Mouse (Mus musculus) limb, embryonic 13.5 days (tissue): ENCODE results near the gene Cage1. TPM values are rescaled to one million over a fixed set of nuclear protein-coding genes. Genes with fewer than 3 reads are reported as not detected.

ENCODE experiments used
- ATAC-seq: fragments of 200-750 bp; cut with Nextera tagmentation; 2 replicates; pipeline ENCODE4 v1.8.0; 2017; ENCODE audit warnings: low read depth, moderate number of reproducible peaks, moderate TSS enrichment; ENCODE audit not compliant: low FRiP score
- H3K27ac ChIP-seq: fragments of 300-500 bp; sonication (generic); 2 replicates; pipeline ENCODE4 v1.5.1; 2015; ENCODE audit warnings: inconsistent platforms, mild to moderate bottlenecking, moderate library complexity
- H3K27me3 ChIP-seq: fragments of 300-500 bp; sonication (generic); 2 replicates; pipeline ENCODE4 v1.6.1; 2015; ENCODE audit warnings: mild to moderate bottlenecking, inconsistent platforms
- H3K36me3 ChIP-seq: fragments of 300-500 bp; sonication (generic); 2 replicates; pipeline ENCODE4 v1.6.1; 2015; ENCODE audit warnings: inconsistent platforms, mild to moderate bottlenecking, moderate library complexity
- H3K4me1 ChIP-seq: fragments of 300-500 bp; sonication (generic); 2 replicates; pipeline ENCODE4 v1.6.1; 2015; ENCODE audit warnings: inconsistent platforms
- H3K4me2 ChIP-seq: fragments of 300-500 bp; sonication (generic); replicated peaks from 2 replicates; pipeline ENCODE4 v1.6.1; 2015; ENCODE audit warnings: inconsistent platforms, mild to moderate bottlenecking, moderate library complexity
- H3K4me3 ChIP-seq: fragments of 300-500 bp; sonication (generic); 2 replicates; pipeline ENCODE4 v1.5.1; 2015; ENCODE audit warnings: moderate library complexity, mild to moderate bottlenecking, inconsistent platforms
- H3K9ac ChIP-seq: fragments of 300-500 bp; sonication (generic); 2 replicates; pipeline ENCODE4 v1.6.1; 2015; ENCODE audit warnings: mild to moderate bottlenecking, inconsistent platforms
- H3K9me3 ChIP-seq: fragments of 300-500 bp; sonication (generic); 2 replicates; pipeline ENCODE4 v1.6.1; 2016; ENCODE audit warnings: inconsistent platforms
- WGBS: fragments of 180-500 bp; shearing (Covaris S2); methylation state at CpG from one replicate; pipeline ENCODE4 v1.1.7; 2015; 5-methylcytosine and 5-hydroxymethylcytosine counted together
- polyA plus RNA-seq: library from polyadenylated mRNA; unstranded; fragments of >200 nt; fragmentation: Nextera tagmentation; extraction: Ambion mirVana; gene quantifications from 2 replicates; pipeline ENCODE4 v1.2.1, GENCODE M21; 2015

Cage1 gene
- polyA plus RNA-seq, 1 experiment from 2014 or later, result 1.3 TPM

DNA sequence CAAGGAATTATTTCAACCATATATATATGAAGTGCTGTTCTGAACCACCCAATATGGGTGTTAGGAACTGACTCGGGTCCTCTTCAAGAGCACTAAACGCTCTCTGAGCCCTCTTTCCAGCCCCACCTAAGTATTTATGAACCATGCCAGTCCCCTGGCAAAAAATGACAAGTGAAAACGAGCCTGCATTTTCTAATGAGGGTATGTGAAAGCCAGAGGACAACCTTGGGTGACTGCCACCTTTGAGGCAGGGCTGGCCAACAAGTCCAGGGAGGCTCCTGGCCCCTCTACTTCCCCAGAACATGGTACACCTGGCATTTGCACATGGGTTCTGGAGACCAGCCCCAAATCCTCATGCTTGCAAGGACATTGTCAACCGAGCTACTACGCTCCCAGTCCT is 62.1 kb downstream of the Cage1 start:
- H3K9me3 ChIP-seq, result no peaks in the 10 kb centered on the region
- 81% methylated on average over 5 of the region's 5 CpGs for WGBS
- ATAC-seq, result no peak; the same call in 1 of the 2 replicates

DNA sequence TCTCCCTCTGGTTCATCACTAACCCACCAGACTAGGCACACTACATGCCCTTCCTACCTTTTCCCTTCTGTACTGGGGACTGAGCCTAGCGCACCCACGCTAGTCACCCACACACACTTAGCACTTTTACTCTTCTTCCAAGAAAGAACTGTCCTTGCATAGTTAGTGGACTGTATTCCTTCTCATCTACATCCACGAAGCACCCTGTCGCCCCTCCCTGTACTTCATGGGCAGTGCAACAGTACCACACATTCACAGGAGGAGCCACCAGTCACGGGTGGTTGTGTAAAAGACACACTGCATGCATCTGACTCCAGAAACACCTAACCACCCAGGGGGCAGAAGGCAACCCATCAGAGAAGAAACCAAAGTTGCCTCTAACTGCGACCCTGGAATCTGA is 62.8 kb downstream of the Cage1 start:
- no peak overlapping the region for H3K27ac ChIP-seq
- WGBS, result 89% methylated on average over 6 of the region's 6 CpGs
- peaks cover 25% of the 10 kb centered on the region for H3K36me3 ChIP-seq
- H3K4me3 ChIP-seq, result no peak overlapping the region
- no peak for ATAC-seq
- 0 out of 2 replicates have a peak, but pooled peaks cover 6% of the 10 kb centered on the region for H3K4me1 ChIP-seq
- H3K27me3 ChIP-seq, result no peaks in the 10 kb centered on the region
- no peak overlapping the region for H3K9ac ChIP-seq
- H3K4me2 ChIP-seq, result no peak overlapping the region
- no peaks in the 10 kb centered on the region for H3K9me3 ChIP-seq

More for the DNA sequence above, 62.1 kb downstream of the Cage1 start:
- H3K4me1 ChIP-seq, result 0 out of 2 replicates have a peak, but pooled peaks cover 6% of the 10 kb centered on the region
- H3K9ac ChIP-seq, result no peak overlapping the region
- H3K36me3 ChIP-seq, result peaks cover 31% of the 10 kb centered on the region
- no peak overlapping the region for H3K27ac ChIP-seq
- H3K4me3 ChIP-seq, result no peak overlapping the region
- H3K4me2 ChIP-seq, result no peak overlapping the region
- no peaks in the 10 kb centered on the region for H3K27me3 ChIP-seq

- ATAC-seq, result no peak
- WGBS, result 77% methylated on average over 11 of the region's 11 CpGs
- no peak overlapping the region for H3K27ac ChIP-seq
- no peak overlapping the region for H3K9ac ChIP-seq
- no peaks in the 10 kb centered on the region for H3K27me3 ChIP-seq
- no peaks in the 10 kb centered on the region for H3K9me3 ChIP-seq
- no peaks in the 10 kb centered on the region; the same call in 1 of the 2 replicates for H3K36me3 ChIP-seq
- no peak overlapping the region for H3K4me3 ChIP-seq
- H3K4me2 ChIP-seq, result no peak overlapping the region
- H3K4me1 ChIP-seq, result peaks cover 22% of the 10 kb centered on the region
Measured at GRCm38 (mm10) chr13:37970887-37971530, 65.9 kb downstream of the Cage1 start.

DNA sequence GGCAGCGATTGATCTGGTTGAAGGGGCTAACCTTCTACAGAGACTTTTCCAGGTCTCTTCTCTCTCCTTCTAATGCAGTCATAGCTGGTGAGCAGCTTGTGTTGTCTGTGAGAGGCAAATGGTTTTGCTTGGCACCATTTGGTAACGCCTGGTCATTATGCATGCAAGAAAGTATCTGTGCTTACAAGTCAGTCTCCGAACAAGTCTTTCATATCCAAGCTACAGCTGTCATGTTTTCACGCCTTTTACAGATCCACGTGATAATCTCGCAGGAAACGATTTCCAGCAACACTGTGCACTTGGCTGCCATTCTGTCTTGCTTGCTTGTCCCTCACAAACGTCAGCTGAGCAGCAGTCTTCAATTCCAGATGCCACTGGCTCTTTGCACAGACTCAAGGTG is 66.9 kb downstream of the Cage1 start:
- Histone ChIP-seq H3K36me3 (no peaks in the 10 kb centered on the region; the same call in 1 of the 2 replicates), H3K27ac (no peak overlapping the region), H3K4me2 (no peak overlapping the region), H3K27me3 (no peaks in the 10 kb centered on the region), H3K9ac (no peak overlapping the region), H3K4me3 (no peak overlapping the region), H3K9me3 (no peaks in the 10 kb centered on the region), H3K4me1 (peaks cover 24% of the 10 kb centered on the region)
- ATAC-seq, result no peak
- WGBS, result 48% methylated on average over 8 of the region's 8 CpGs

DNA sequence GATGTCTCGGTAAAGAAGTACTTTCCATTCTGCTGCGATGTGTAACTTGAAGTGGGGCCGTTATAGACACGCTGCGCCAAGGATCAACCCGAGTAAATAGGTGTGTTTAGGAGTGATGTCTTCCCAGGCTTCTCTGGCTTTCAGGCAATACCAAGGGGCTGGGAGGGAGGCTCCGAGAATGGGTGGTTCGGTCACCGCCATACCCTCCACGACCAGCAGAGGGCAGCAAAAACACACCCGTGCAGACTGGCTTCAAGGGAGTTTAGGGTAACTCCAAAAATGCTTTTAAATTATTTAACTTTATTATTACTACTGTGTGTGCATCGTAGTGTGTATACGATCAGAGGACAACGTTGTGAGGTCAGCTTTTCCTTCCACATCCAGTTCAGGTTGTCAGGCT is 67.5 kb downstream of the Cage1 start:
- 10% methylated on average over 14 of the region's 14 CpGs for WGBS
- Histone ChIP-seq H3K4me2 (no peak overlapping the region; the same call in 1 of the 2 replicates), H3K9me3 (no peaks in the 10 kb centered on the region), H3K36me3 (no peaks in the 10 kb centered on the region; the same call in 1 of the 2 replicates), H3K27me3 (no peaks in the 10 kb centered on the region), H3K9ac (no peak overlapping the region), H3K4me1 (peaks cover 30% of the 10 kb centered on the region), H3K27ac (no peak overlapping the region), H3K4me3 (no peak overlapping the region)
- ATAC-seq, result peak; percentile 10; the same call in 1 of the 2 replicates

DNA sequence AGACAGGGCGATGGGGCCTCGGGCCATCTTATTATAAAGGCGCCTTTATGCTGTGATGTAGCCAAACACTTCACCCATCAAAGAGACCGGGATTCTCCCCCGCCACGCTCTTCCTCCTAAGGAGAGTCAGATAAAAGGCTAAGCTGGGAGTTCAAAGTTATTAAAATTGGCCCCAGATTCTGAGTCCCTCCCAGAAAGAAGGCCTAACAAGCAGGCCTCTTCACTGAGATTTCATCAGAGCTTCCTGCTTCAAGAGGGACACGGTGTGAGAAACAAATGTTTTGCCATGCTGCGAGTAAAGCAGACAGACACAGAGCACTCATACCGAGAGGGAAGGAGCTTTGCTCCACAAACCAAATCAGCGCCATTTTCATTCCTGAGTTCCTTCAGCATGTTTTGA is 69.3 kb downstream of the Cage1 start:
- peaks cover 32% of the 10 kb centered on the region for H3K4me1 ChIP-seq
- no peak overlapping the region for H3K9ac ChIP-seq
- H3K36me3 ChIP-seq, result no peaks in the 10 kb centered on the region; the same call in 1 of the 2 replicates
- 47% methylated on average over 10 of the region's 10 CpGs for WGBS
- H3K9me3 ChIP-seq, result no peaks in the 10 kb centered on the region
- no peaks in the 10 kb centered on the region for H3K27me3 ChIP-seq
- H3K27ac ChIP-seq, result peak overlapping the region; percentile 22; the same call in 1 of the 2 replicates
- no peak overlapping the region for H3K4me3 ChIP-seq
- H3K4me2 ChIP-seq, result peak overlapping the region; percentile 41
- no peak for ATAC-seq

DNA sequence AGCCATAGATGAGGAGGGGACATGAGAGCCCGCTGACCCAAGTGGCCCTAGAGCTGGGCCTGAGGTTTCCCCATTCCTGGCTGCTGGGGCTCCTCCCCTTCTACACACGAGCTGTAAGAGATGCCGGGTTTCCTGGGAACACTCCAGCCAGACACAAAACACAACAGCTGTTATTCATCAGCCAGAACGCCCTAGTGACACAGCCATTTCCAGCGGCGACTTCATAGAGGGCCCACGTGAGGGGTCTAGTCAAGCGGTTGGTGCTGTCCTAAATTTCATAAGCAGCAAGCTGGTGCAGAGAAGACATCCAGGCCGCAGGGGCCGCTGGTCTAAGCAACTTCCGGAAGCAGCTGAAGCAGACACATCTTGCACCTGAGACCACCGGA is 69.8 kb downstream of the Cage1 start:
- H3K9ac ChIP-seq, result no peak overlapping the region
- no peaks in the 10 kb centered on the region for H3K36me3 ChIP-seq
- 20% methylated on average over 12 of the region's 12 CpGs for WGBS
- ATAC-seq, result peak; percentile 64
- H3K27ac ChIP-seq, result peak overlapping the region; percentile 22; the same call in 1 of the 2 replicates
- peaks cover 32% of the 10 kb centered on the region for H3K4me1 ChIP-seq
- H3K4me3 ChIP-seq, result no peak overlapping the region
- H3K4me2 ChIP-seq, result peak overlapping the region; percentile 41
- no peaks in the 10 kb centered on the region for H3K27me3 ChIP-seq
- no peaks in the 10 kb centered on the region for H3K9me3 ChIP-seq

DNA sequence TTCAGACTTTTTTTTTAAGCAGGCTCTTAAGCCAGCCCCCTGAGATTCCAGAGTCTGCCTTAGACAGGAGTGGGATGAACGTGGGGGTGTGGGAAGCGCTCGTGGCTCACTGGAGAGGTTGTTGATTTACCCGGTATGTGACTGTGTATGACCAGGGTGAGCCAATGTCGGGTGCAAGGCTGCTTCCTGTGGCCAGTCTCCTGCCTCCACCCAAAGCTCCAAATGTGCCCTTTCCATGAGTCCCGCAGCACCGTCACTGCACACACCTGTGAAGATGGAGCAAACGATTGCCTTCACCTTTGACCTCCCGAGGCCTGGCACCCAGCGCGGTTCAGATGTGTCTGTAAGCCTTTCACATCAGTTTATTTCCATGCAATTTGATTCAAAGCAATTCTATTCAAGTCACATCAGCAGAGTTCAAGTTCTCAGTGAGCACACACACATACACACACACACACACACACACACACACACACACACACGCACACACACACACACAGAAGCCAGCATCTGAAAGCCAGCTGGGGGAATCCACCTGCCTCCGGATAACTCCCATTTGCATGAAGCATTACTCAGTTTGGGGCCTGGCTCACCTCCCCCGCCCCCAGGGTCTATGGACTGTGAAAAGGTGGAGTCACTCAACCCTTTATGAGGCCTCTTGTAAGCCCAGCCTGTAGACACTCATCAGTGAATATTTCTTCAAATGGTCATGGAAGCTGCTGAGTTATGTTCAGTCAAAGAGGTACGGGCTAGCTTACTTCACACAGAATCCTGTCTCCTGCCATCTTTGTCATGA is 70.4 kb downstream of the Cage1 start:
- no peak overlapping the region for H3K4me3 ChIP-seq
- H3K36me3 ChIP-seq, result no peaks in the 10 kb centered on the region
- no peak overlapping the region for H3K9ac ChIP-seq
- H3K27ac ChIP-seq, result no peak overlapping the region; the same call in 1 of the 2 replicates
- no peaks in the 10 kb centered on the region for H3K27me3 ChIP-seq
- H3K9me3 ChIP-seq, result no peaks in the 10 kb centered on the region
- ATAC-seq, result no peak
- WGBS, result 75% methylated on average over 15 of the region's 15 CpGs
- peaks cover 32% of the 10 kb centered on the region for H3K4me1 ChIP-seq
- H3K4me2 ChIP-seq, result peak overlapping the region; percentile 41; the same call in 1 of the 2 replicates

- Histone ChIP-seq H3K4me1 (peaks cover 32% of the 10 kb centered on the region), H3K9me3 (no peaks in the 10 kb centered on the region), H3K36me3 (no peaks in the 10 kb centered on the region), H3K4me2 (no peak overlapping the region), H3K27ac (no peak overlapping the region), H3K4me3 (no peak overlapping the region), H3K9ac (no peak overlapping the region), H3K27me3 (no peaks in the 10 kb centered on the region)
- no peak for ATAC-seq
- 49% methylated on average over 17 of the region's 17 CpGs for WGBS
Measured at GRCm38 (mm10) chr13:37965126-37965914, 71.5 kb downstream of the Cage1 start.

DNA sequence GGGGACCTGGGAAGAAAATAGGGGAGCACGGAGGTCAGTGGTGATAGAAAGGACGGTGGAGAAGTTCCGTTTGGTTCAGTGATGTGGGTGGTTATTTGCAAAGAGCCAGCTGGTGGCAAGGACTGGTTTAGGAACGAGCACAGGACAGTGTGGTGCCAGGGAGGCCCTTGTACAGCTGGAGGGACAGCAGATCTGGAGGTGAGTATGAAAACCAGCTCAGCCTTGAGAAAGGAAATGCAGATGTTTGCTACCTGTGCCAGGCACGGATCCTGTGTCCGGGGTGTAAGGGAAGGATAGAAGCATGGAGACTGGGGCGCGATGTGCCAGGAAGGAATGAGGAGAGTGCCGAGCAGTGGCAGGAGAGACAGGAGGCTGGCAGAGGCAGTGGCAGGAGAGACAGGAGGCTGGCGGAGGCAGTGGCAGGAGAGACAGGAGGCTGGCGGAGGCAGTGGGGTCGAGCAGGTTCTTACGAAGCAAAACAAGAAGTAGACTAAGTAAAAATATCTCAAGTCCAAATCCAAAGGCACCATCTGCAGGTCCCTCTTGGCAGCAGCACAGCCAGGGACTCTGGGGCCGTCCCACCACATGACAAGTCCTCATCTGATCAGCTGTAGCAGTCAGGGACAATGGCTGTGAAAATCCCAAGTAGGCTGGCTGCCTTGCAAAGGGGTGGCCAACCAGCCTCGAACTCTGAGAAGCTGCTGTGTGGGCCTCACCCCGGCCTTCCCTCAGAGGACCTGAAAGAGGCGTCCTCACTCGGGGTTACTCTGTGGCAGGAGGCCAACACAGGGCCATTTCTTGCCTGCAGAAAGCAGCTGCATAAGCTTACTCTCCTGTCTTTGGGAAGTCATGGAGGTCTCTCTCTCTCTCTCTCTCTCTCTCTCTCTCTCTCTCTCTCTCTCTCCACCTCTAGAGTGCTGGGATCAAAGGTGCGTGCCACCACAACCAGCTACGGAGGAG is 72.5 kb downstream of the Cage1 start:
- H3K4me2 ChIP-seq, result peak overlapping the region; percentile 66
- peak overlapping the region; percentile 44 for H3K4me3 ChIP-seq
- no peak overlapping the region for H3K27ac ChIP-seq
- H3K36me3 ChIP-seq, result no peaks in the 10 kb centered on the region
- ATAC-seq, result no peak
- H3K9ac ChIP-seq, result peak overlapping the region; percentile 59
- 47% methylated on average over 20 of the region's 20 CpGs for WGBS
- peaks cover 32% of the 10 kb centered on the region for H3K4me1 ChIP-seq
- H3K9me3 ChIP-seq, result no peaks in the 10 kb centered on the region
- H3K27me3 ChIP-seq, result no peaks in the 10 kb centered on the region
